Mouse (Mus musculus) adrenal gland, postnatal 14 days (tissue): ENCODE data around the gene 4930524J08Rik. TPM values are rescaled to one million over a fixed set of nuclear protein-coding genes. Genes with fewer than 3 reads are reported as not detected.
A peak's percentile ranks its signal among the peaks of the same experiment; 100 is the strongest.

ENCODE experiments used
- DNase-seq: peaks from one replicate; pipeline ENCODE4 v3.0.0; 2021; ENCODE audit warnings: mixed read lengths
- total RNA-seq: library from RNA; stranded (reverse); gene quantifications from 2 replicates; pipeline ENCODE4 v1.2.3, GENCODE M21; 2021

The 4930524J08Rik gene
- total RNA-seq, 1 experiment from 2014 or later, result 3.1 TPM

DNA sequence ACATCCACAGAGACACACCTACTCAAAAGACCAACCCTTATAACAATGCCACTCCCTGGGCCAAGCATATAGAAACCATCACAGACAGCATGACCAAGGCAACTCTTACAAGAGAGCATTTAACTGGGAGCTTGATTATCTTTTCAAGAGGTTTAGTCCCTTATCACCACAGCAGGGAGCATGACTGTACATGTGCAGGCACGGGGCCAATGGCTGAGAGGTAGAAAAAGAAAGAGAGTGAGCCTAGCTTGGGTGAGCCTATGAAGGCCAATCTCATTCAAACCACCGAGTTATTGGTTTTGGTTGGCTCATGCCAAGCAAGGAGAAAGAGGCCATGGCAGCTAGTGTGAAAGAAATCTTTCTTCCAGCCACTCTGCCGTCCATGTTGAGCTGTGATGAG lies 26.6 kb downstream of the 4930524J08Rik start:
- DNase-seq, result peak; percentile 43

DNA sequence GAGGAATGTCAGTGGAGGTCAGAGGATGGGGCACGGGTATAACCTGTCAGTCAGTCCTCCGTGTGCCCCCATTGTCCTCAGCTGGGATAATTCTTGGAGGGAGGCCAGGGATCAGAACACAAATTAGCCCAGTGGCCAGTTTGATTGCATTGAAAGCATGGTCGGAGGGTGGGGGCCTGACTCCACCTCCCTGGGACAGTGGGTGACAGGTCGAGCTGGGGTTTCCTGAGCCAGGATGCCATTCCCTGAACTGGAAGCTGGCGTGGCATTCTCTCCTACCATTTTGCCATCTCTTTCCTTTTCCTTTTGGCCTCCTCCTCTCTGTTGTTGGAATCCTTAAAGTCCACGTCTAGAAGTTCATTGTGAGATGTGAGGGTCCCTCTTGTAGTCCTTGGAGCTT lies 27.0 kb downstream of the 4930524J08Rik start:
- DNase-seq, result no peak

DNA sequence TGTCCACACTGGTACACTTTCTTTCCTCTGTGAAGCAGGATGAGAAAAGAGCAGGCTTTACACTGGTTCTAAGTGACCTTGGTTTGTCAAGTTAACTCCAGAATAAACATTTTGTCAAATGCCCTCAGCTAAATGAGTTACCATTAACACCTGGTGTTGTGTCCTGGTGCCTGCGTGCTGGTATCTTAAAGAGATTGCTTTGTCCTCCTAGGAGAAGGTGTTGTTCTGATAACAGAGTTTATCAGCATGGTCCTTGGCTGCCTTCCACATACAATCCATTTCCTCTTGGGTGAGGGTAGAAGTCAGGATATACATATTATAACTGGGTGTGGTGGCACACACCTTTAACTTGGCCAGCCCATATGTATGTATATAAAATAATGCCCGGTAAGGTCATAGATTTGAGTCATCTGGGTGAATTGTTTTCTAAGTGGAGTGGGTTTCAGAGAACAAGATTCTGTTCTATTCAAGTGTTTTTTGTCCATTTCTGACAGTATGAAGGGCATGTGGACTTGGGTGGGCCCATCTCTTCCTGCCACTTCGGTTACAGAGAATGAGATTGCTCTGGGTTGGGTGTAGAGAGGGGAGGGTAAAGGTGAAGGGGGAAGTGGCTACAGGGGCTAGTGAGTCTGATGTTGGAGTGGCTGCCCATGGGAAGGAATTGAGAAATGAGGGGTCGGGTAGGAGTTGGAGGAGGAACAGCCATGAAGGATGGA lies 27.6 kb downstream of the 4930524J08Rik start:
- DNase-seq, result no peak

DNA sequence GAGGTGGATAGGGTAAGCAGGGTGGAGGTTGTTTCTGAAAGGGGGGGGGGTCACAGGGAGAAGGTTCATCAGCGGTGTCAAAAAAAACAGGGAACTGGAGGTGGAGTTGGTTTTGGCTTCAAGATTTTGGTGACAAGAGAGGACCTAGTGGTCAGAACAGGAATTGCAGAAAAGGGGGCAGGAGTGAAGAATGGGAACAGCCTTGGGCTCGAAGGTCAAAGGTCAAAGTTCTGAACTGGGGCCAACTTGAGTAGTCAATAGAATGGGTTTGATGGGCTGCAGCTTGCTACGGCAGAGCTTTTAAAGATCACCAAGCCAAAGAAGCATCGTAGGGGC lies 28.1 kb downstream of the 4930524J08Rik start:
- DNase-seq, result no peak

DNA sequence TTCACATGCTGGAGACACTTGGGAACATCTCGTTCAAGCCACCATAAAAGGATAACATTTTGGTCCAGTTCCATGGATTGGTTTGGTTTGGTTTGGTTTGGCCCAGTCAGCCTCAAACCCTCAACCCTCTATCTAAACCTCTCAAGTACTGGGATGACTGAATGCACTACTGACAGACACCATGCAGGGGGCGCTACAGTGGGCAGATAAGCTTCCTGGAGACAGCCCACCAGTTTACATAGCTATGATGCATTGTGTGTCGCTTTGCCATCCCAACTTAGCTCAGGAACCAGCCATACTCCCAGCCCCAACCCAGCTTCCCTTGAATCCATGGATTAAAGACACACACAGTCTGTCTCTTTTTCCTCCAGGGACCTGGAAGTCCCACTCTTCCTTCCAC lies 29.6 kb downstream of the 4930524J08Rik start:
- DNase-seq, result no peak

DNA sequence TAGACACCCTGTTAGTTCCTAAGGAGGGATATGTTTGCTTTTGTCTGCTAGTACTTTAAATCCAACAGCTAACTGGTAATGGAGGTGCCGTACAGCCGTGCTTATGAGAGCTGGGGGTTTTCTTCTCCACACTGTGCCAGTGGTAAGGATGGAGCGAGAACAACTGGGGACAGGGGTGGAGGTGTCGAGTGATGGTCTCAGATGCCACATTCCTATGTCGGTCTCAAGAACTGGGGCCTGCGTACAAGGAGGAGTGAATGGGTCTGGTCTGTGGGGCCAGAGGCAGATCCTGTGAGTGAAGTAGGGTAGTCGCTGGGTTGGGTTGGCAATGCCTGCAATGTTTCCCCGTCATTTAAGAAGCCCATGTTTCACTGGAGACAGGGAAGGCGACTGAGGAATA lies 33.7 kb downstream of the 4930524J08Rik start:
- no peak for DNase-seq

DNA sequence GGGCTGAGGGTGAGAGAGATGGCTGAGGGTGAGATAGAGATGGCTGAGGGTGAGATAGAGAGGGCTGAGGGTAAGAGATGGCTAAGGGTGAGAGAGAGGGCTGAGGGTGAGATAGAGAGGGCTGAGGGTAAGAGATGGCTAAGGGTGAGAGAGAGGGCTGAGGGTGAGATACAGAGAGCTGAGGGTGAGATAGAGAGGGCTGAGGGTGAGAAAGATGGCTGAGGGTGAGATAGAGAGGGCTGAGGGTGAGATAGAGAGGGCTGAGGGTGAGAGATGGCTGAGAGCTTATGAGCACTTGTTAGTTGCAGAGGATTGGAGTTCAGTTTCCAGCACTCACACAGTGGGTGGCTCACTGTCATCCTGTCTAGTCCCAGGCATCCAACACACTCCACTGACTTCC lies 41.2 kb downstream of the 4930524J08Rik start:
- DNase-seq, result no peak

DNA sequence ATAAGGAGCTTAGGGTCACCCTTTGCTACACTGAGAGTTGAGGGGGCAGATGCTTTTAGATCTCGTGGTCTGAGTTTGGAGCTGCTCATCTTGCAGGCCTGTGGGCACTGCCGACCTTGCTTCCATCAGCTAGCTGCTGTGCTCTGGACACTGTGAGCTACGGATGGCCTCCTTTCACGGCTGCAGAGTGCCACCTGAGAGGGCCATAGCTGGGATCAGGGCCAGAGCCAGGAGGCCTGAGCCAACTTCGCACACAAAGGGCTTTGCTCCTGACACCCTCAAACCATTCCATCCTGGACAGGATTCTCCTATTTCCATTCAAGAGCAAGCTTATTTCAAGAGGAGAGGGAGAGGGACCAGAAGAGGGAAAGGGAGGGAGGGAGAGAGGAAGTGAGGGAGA lies 45.5 kb downstream of the 4930524J08Rik start:
- no peak for DNase-seq

DNA sequence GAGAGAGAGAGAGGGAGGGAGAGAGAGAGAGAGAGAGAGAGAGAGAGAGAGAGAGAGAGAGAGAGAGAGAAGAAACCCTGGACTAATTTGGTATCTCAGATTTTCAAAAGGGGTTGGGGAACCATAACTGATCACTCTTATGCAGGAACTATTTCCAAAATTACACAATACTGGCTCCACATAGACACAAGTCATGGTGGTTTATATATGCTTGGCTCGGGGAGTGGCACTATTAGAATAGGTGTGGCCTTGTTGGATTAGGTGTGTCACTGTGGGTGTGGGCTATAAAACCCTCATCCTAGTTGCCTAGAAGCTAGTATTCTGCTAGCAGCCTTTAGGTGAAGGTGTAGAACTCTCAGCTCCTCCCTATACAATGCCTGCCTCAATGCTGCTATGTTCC lies 46.0 kb downstream of the 4930524J08Rik start:
- no peak for DNase-seq

Other genes with a start within 250 kb of the 4930524J08Rik start
- gene Rasgef1b, start 250.0 kb upstream of the 4930524J08Rik start, total RNA-seq, result 9.0 and 14.3 TPM in 2 replicates
- gene Vamp9, start 72.8 kb upstream of the 4930524J08Rik start, total RNA-seq, result 1.8 TPM in 1 of 2 replicates, not detected in the other
- 175 and 223 TPM in 2 replicates for gene Hnrnpd, start 123 bp upstream of the 4930524J08Rik start, total RNA-seq
- gene Hnrnpdl, start 60.6 kb downstream of the 4930524J08Rik start, total RNA-seq, result 110 and 137 TPM in 2 replicates
- gene Enoph1, start 60.9 kb downstream of the 4930524J08Rik start, total RNA-seq, result 25.3 and 29.6 TPM in 2 replicates
- 13.9 and 15.0 TPM in 2 replicates for gene Tmem150c, start 180.7 kb downstream of the 4930524J08Rik start, total RNA-seq